Mouse (Mus musculus) retina, postnatal 7 days (tissue): Measurements from ENCODE around the gene Plxna2.

ENCODE experiments used
- DNase-seq: peaks from one replicate; pipeline ENCODE4 v3.0.0-alpha.2; 2012; ENCODE audit warnings: low read depth, low spot score

Gene Plxna2

GRCm38 (mm10) chr1:194660426-194661119 lies 42.6 kb downstream of the Plxna2 start:
- no peak for DNase-seq

- no peak for DNase-seq
Observed at GRCm38 (mm10) chr1:194663021-194663420, 45.0 kb downstream of the Plxna2 start.

GRCm38 (mm10) chr1:194665715-194666114 lies 47.7 kb downstream of the Plxna2 start:
- no peak for DNase-seq

- DNase-seq: no peak
Observed at GRCm38 (mm10) chr1:194671783-194672524, 53.9 kb downstream of the Plxna2 start.

DNA sequence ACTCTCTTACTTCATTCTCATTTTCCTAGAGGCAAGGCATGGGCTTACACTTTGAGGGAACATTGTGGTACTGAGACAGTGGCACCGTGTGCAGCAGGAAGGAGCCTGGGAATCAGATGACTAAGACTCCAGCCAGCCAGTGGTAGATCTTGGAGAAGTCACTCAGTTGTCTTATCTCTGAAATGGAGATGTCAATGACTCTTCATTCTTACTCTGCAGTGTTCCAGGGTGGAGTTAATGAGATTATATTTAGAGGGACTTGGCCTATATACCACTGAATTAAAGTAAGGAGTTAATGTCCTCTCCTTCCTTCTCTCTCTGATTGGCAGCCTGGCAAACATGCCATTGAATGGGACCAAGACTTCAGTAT lies 54.5 kb downstream of the Plxna2 start:
- DNase-seq: no peak

DNA sequence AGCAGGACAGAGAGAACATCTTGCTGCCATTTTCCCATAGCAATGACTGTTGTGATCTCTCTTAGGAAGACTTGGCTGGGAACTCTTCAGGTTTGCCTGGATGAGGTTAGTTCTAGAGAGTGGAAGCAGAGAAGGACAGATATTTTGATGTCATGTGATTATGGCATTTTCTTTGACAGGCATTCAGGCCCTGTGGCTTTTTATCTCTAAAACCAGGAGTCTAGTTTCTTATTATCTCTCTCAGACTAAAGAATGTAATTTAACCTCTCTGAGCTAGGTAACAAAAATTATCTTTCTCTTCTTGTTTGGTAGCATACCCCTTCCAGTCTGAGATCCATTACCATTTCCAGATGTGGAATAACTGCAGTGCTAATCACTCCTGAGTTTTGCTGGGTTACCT lies 55.2 kb downstream of the Plxna2 start:
- DNase-seq: no peak

- DNase-seq: no peak
Observed at GRCm38 (mm10) chr1:194675106-194675890, 57.3 kb downstream of the Plxna2 start.

GRCm38 (mm10) chr1:194675891-194676200 lies 57.8 kb downstream of the Plxna2 start:
- DNase-seq: no peak

DNA sequence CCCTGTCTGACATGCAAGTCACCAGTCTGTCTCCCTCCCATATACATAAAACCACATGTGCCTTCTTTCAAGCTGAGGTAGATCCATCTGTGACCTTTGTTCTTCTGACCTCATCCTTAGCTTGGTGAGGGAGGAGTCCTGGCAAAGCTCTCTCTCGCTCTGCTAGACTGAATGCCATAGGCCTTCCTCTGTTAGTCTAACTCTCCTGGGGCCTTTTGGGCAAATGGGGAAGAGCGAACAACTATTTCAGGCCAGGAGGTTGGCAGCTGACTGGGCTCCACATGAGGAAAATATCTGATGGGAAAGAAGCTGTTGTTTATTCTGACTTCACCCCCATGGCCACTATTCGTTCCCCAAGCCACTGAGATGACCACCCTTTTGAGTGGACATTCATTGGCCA lies 59.9 kb downstream of the Plxna2 start:
- no peak for DNase-seq

GRCm38 (mm10) chr1:194679147-194679546 lies 61.1 kb downstream of the Plxna2 start:
- no peak for DNase-seq

- no peak for DNase-seq
Observed at GRCm38 (mm10) chr1:194680136-194680535, 62.1 kb downstream of the Plxna2 start.

GRCm38 (mm10) chr1:194682021-194682420 lies 64.0 kb downstream of the Plxna2 start:
- DNase-seq: no peak

GRCm38 (mm10) chr1:194683132-194683531 lies 65.1 kb downstream of the Plxna2 start:
- no peak for DNase-seq

DNA sequence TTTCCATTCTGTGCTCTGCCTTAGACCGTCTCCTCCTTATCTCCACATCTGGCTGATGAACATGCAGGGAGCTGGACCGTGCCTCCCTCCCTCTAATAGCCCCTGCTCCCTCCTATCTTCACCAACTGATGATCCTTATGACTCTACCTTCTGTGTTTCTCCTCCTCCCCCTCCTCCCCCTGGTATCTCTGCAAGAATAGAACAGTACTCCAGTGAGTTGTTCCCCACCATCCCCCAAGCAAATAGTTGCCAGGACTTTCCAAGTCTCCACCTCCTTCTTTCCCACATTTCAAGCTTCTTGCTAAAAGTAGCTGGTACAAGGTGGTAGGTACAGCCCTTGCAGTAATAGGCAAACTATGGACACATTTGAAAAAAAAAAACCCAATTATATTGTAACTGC lies 67.9 kb downstream of the Plxna2 start:
- no peak for DNase-seq

GRCm38 (mm10) chr1:194687746-194688145 lies 69.7 kb downstream of the Plxna2 start:
- no peak for DNase-seq

DNA sequence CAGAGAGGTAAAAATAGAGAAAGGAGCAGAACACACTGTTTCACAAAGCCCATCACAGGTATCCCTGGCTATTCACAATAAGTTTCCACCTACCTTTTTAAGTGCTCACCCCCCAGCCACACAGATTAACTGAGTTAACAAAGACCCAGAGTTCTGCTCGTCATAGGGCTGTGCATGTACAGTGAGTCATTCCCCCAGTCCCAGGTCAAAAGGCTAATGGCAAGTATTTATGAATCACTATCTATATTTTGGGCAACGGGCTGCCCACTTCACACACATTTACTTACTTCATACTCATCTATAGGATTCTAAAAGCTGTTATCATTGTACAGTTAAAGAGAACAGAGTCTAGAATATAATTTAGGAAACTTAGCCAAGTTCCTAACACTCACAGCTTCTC lies 70.1 kb downstream of the Plxna2 start:
- no peak for DNase-seq

DNA sequence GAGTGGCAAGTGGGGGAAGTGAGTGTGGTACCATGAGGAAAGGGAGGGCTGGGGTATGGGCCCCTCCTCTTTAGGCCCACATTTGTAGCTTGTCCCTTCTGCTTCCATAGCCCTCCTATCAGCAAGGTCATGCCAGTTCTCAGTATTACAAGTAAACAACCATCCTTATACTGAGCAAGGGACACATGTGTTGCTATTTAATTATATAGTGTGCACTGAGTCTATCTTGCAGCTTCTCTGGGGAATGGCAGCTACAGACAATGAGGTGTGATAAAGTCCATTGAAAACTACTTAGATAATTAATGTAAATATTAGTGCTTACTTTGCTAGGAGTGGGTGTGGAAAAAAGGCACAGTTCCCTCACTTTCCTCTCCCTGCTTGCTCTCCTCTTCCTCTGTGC lies 75.0 kb downstream of the Plxna2 start:
- DNase-seq: no peak

DNA sequence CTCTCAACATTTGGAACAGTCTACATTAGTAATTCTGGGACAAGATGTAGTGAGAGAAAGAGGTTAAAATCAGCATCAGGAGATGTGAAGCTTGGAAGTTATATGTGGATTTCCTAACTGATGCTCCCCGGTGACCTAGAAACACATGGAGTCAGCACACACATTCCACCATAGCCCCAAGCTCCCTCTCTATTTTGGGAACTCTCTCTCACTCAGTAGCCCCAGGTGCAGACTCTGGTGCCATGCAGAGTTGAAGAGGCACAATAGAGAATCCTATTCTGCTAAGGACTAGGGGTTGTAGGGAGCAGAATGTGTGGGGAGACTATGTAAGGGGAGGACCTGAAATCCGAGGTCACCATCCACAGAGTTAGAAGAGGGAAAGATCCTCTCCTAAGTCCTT lies 75.5 kb downstream of the Plxna2 start:
- DNase-seq: no peak

GRCm38 (mm10) chr1:194694805-194695204 lies 76.8 kb downstream of the Plxna2 start:
- DNase-seq: no peak

DNA sequence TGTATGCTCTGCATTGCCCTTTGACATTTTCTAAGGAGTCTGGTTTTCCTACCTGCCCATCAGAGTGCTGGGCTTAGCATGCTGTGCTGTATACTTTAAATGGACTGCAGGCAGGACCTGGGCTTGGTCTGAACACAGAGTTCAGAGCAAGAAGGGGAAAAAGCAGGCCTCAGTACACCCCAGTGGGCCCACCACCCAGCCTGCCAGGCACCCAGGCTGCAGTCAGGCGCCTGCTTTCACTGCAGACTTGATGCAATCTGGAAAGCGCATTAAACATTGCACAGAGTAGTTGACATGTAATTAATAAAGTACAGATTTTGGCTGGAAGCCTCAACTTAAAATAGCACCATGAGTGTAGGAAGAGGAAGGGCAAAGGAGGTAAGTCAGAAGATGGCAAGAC lies 79.4 kb downstream of the Plxna2 start:
- DNase-seq: no peak

DNA sequence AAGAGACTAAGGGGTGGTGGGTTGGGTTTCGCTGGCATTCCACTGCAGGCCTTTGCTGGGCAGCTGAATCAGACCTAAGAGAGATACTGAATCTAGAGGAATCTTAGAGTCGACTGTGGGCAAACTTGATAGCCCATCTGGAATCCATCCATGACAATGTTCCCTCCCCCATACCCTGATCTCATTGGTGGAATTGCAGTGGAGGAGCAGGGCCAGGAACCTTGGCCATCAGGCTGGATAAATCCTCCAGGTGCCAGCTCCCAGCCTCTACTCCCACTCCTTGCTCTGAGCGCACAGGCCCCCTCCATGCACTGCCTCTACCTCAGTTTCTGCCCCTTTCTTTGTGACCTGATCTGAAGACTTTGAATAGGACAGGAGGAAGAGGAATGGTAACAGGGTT lies 81.3 kb downstream of the Plxna2 start:
- no peak for DNase-seq

DNA sequence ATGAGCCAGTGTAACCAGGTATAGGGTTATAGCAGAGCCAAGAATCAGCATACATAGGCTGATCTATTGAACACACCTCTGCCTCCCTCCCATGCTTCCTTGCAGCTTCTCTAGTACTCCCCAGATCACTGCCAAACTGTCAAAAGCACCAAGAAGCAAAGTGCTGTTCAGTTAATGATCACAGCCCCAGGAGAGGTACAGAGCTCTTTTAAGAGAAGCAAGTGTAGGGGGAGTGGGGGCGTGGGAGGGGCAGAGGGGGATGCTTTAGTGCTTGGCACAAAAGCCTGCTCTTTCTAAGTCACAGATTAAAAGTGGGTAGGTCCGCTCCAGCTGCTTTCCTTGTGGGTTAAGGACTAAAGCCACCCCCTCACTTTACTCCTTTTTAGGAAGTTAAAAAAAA lies 85.2 kb downstream of the Plxna2 start:
- no peak for DNase-seq
